Mouse (Mus musculus) embryonic facial prominence, embryonic 13.5 days (tissue): ENCODE measurements around the gene Tmem50b. TPM values are rescaled to one million over a fixed set of nuclear protein-coding genes. Genes with fewer than 3 reads are reported as not detected.
"Not testable (repeated sequence)": the region's sequence is repeated elsewhere in the genome, so short reads cannot be mapped to it uniquely, and the experiment has no call there.

Experiments
- ATAC-seq: fragments of 200-750 bp; cut with Nextera tagmentation; 2 replicates; pipeline ENCODE4 v1.8.0; 2017; ENCODE audit warnings: low read depth; ENCODE audit not compliant: insufficient number of reproducible peaks, insufficient read depth, low FRiP score, low TSS enrichment
- H3K27ac ChIP-seq: fragments of 300-500 bp; sonication (generic); 2 replicates; pipeline ENCODE4 v1.5.1; 2015; ENCODE audit warnings: moderate library complexity, mild to moderate bottlenecking, inconsistent platforms
- H3K27me3 ChIP-seq: fragments of 300-500 bp; sonication (generic); 2 replicates; pipeline ENCODE4 v1.6.1; 2015; ENCODE audit warnings: mild to moderate bottlenecking, inconsistent platforms
- H3K36me3 ChIP-seq: fragments of 300-500 bp; sonication (generic); 2 replicates; pipeline ENCODE4 v1.6.1; 2015; ENCODE audit warnings: mild to moderate bottlenecking, inconsistent platforms
- H3K4me1 ChIP-seq: fragments of 300-500 bp; sonication (generic); 2 replicates; pipeline ENCODE4 v1.6.1; 2015; ENCODE audit warnings: inconsistent platforms
- H3K4me2 ChIP-seq: fragments of 300-500 bp; sonication (generic); 2 replicates; pipeline ENCODE4 v1.6.1; 2015; ENCODE audit warnings: moderate library complexity, mild to moderate bottlenecking, inconsistent platforms
- H3K4me3 ChIP-seq: fragments of 300-500 bp; sonication (generic); 2 replicates; pipeline ENCODE4 v1.5.1; 2015; ENCODE audit warnings: mild to moderate bottlenecking, inconsistent platforms
- H3K9ac ChIP-seq: fragments of 300-500 bp; sonication (generic); 2 replicates; pipeline ENCODE4 v1.6.1; 2015; ENCODE audit warnings: mild to moderate bottlenecking, inconsistent platforms
- H3K9me3 ChIP-seq: fragments of 300-500 bp; sonication (generic); 2 replicates; pipeline ENCODE4 v1.6.1; 2016; ENCODE audit warnings: inconsistent platforms
- WGBS: fragments of 180-500 bp; shearing (Covaris S2); methylation state at CpG from one replicate; pipeline ENCODE4 v1.1.7; 2015; ENCODE audit warnings: mixed read lengths; 5-methylcytosine and 5-hydroxymethylcytosine counted together
- polyA plus RNA-seq: library from polyadenylated mRNA; unstranded; fragments of >200 nt; fragmentation: Nextera tagmentation; extraction: Ambion mirVana; gene quantifications from 2 replicates; pipeline ENCODE4 v1.2.1, GENCODE M21; 2015

Gene Tmem50b
- polyA plus RNA-seq, 1 experiment from 2014 or later: 30.7 TPM

DNA sequence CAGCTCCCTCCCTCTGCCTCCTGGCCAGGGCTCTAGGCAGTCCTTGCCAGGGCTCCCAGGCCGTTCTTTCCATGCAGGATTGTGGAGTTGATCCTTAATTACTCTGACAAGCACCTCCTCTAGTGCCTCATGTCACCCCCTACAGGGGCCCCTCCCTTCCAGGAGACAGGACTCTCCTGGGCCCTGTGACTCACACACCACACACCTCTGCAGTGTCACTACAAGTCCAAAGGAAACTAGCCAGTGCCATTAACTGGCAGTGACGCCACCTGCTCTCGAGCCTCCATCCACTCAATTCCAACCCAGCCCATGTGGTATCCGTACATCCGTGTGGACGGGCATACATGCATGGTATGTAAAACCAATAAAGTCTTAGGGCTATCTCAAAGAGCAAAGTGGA is 62.7 kb downstream of the Tmem50b start:
- 75% methylated on average over 6 of the region's 6 CpGs for WGBS
- peaks cover 10% of the 10 kb centered on the region; the same call in 1 of the 2 replicates for H3K4me1 ChIP-seq
- no peak overlapping the region for H3K4me2 ChIP-seq
- ATAC-seq: no peak
- no peak overlapping the region for H3K4me3 ChIP-seq
- H3K36me3 ChIP-seq: no peaks in the 10 kb centered on the region
- H3K9ac ChIP-seq: no peak overlapping the region
- H3K27ac ChIP-seq: no peak overlapping the region
- no peaks in the 10 kb centered on the region for H3K27me3 ChIP-seq
- no peaks in the 10 kb centered on the region for H3K9me3 ChIP-seq

DNA sequence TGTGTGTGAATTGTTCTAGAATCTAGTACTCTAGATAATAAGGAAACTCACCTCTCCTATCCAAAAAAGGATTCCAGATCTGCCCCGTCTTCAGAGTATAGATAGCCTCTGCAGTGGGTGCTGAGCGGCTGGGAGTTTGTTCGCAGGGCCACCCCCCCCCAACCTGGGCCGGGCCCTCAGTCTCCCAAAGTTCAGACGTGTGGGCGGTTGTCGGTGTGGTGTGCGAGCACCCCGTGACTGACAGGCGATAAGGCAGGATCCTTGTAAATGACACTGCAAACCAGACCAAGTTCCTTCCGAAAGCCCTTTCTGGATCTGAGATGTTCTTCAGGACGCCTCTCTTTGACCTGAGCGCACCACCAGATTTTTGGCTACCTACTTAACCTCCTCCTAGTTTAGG is 63.1 kb downstream of the Tmem50b start:
- WGBS: 51% methylated on average over 13 of the region's 13 CpGs
- H3K27me3 ChIP-seq: no peaks in the 10 kb centered on the region
- H3K9me3 ChIP-seq: no peaks in the 10 kb centered on the region

DNA sequence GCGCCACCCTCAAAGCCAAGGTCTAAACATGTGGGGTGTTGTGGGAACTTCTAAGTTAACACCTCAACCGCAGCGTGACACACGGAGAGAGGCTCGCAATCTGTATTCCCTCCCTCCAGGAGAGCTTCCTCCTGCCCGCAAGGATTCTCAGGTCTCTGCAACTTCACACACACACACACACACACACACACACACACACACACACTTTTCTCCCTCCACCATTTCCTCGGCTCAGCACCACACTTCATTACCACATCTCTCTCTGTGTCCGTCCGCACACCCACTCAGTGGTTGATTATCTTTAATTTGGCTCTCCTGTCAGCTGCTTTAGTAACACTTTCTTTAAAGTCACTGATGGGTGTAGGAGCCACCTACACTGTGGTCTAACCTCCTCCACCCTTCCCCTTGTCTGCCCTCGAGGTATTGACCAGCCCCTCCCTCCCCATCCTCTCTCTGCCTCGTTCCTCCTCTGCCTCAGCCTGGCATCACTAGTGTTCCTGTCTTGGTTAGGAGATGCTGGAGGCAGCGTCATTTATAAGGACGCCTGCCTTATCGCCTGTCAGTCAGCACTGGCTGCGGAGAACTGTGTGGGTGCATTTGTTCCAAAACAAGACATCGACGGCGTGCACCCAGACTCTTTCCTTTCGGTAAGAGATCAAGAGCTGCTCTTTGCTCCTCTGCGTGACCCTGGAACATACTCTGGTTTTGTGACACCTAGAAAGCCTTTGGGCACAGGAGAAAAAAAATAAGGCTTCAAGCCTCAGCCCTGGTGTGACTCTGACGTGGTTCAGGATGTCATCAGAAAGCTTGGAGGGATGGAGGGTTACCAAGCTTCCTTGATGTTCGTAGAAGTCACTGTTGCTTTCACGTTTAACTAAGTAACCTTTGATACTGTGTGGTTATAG is 64.3 kb downstream of the Tmem50b start:
- H3K9me3 ChIP-seq: no peaks in the 10 kb centered on the region
- H3K4me3 ChIP-seq: no peak overlapping the region
- peaks cover 5% of the 10 kb centered on the region; the same call in 1 of the 2 replicates for H3K4me1 ChIP-seq
- no peak for ATAC-seq
- H3K9ac ChIP-seq: no peak overlapping the region
- no peak overlapping the region for H3K4me2 ChIP-seq
- H3K36me3 ChIP-seq: no peaks in the 10 kb centered on the region
- no peaks in the 10 kb centered on the region for H3K27me3 ChIP-seq
- 74% methylated on average over 23 of the region's 23 CpGs for WGBS
- no peak overlapping the region for H3K27ac ChIP-seq

More for the DNA sequence above, 63.1 kb downstream of the Tmem50b start:
- Histone ChIP-seq H3K9ac (no peak overlapping the region), H3K4me3 (no peak overlapping the region), H3K4me2 (no peak overlapping the region), H3K27ac (no peak overlapping the region), H3K36me3 (no peaks in the 10 kb centered on the region), H3K4me1 (peaks cover 10% of the 10 kb centered on the region; the same call in 1 of the 2 replicates)
- no peak for ATAC-seq

DNA sequence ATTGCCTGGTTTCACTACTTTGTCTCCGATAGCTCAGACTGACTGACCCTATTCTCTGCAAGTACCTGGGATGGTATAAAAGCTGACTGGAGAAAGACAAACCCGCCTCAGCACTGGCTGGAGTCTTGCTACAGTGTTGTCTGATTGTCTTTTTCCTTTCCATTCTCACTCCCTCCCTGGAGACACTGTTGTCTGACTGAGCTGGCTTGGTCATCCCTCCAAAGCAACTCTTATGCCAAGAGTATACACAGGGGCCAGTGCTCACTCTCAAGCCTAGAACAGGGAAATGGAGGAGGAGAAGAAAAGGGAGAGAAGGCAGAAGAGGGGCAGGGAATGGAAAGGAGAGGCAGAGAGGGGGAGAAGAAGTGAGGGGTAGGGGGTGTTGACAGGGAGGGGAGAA is 65.2 kb downstream of the Tmem50b start:
- WGBS: 62% methylated on average over 2 of the region's 2 CpGs
- Histone ChIP-seq H3K36me3 (no peaks in the 10 kb centered on the region), H3K4me2 (no peak overlapping the region), H3K4me3 (no peak overlapping the region), H3K9me3 (no peaks in the 10 kb centered on the region), H3K4me1 (0 out of 2 replicates have a peak, but pooled peaks cover 3% of the 10 kb centered on the region), H3K9ac (no peak overlapping the region), H3K27ac (no peak overlapping the region), H3K27me3 (no peaks in the 10 kb centered on the region)
- ATAC-seq: no peak

DNA sequence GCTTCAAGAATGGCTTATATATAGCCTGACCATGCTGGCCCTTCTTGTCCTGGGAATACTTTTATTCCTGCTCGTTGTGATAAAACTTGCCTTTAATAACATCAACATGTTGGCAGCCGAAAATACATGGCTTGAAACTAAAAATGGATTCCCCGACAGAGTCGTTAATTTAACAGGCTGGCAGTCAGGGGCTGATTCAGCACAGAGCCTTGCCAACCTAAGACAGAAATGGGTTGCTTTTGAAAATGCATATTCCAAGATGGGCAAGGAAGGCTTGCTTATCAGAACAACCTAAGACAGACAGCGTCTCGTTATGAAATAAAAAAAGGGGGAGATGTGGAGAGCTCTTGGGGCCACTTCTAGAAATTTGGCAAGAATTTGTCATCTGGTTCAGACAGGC is 65.7 kb downstream of the Tmem50b start:
- H3K27ac ChIP-seq: no peak overlapping the region
- 80% methylated on average over 6 of the region's 6 CpGs for WGBS

DNA sequence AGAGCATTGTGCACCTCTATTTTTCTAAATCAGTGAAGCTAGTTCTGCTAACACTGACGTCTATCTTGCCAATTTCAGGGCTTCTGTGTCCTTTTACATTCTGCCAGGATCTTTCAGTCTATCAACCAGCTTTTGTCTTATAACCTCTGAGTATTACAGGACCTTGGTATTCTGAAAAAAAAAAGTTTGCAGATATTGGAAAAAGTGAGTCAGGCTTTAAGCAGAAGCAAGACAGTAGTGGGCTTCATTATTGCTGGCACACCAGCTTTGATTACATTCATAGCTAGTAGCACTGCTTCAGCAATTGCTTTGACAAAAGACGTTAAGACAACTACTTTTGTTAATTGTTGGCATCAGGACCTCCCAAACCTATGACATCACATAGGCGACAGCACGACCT is 66.8 kb downstream of the Tmem50b start:
- not testable (repeated sequence) for H3K4me3 ChIP-seq, H3K27me3 ChIP-seq, H3K9me3 ChIP-seq, H3K4me2 ChIP-seq, ATAC-seq, H3K36me3 ChIP-seq, H3K9ac ChIP-seq, H3K27ac ChIP-seq, H3K4me1 ChIP-seq
- WGBS: 81% methylated on average over 4 of the region's 4 CpGs

More for the DNA sequence above, 65.7 kb downstream of the Tmem50b start:
- no peak for ATAC-seq
- H3K4me2 ChIP-seq: no peak overlapping the region
- no peak overlapping the region for H3K9ac ChIP-seq
- H3K36me3 ChIP-seq: no peaks in the 10 kb centered on the region
- H3K4me3 ChIP-seq: no peak overlapping the region
- no peaks in the 10 kb centered on the region for H3K9me3 ChIP-seq
- H3K4me1 ChIP-seq: 0 out of 2 replicates have a peak, but pooled peaks cover 3% of the 10 kb centered on the region
- no peaks in the 10 kb centered on the region for H3K27me3 ChIP-seq

DNA sequence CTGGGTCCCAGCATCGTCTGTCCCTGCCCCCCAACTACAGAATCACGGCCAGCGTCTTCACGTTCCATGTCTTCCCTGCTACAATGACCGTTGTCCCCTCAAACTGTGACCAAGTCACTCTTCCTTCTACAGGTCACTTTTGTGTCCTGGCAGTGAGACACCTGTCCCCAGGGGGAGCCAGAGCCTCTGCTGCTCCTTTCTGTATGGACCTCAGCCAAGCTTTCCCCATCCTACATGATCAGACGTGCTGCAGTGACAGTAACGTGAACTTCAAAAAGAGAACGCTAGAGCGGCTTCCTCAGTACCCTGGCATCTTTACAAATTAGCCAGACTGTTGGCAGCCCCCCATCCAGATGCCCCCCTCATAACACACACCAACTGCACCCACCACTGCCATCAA is 69.0 kb downstream of the Tmem50b start:
- 81% methylated on average over 9 of the region's 9 CpGs for WGBS
- Histone ChIP-seq H3K27me3 (no peaks in the 10 kb centered on the region), H3K27ac (no peak overlapping the region), H3K4me3 (no peak overlapping the region), H3K4me2 (no peak overlapping the region), H3K9me3 (0 out of 2 replicates have a peak, but pooled peaks cover 3% of the 10 kb centered on the region), H3K9ac (no peak overlapping the region), H3K36me3 (no peaks in the 10 kb centered on the region), H3K4me1 (0 out of 2 replicates have a peak, but pooled peaks cover 3% of the 10 kb centered on the region)
- no peak for ATAC-seq

DNA sequence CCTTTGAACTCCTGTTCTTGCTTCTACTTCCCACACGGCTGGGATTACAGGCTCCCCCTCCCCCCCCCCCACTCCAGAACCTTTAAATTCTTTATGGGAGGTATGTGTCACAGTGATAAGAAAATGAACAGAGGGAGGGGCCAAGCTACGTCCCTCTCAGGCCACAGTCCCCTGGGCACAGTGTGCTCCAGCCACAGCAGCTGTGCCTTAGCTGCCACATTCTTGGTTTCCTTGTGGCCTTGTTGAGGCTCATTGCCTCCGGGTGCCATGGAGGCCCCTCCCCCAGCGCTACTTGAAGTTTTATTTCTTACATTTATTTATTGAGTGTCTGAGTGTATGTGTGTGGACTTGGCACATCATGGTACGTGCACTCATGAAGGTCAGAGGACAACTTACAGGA is 70.1 kb downstream of the Tmem50b start:
- Histone ChIP-seq H3K9me3 (0 out of 2 replicates have a peak, but pooled peaks cover 3% of the 10 kb centered on the region), H3K4me3 (no peak overlapping the region), H3K36me3 (no peaks in the 10 kb centered on the region), H3K4me2 (no peak overlapping the region), H3K27me3 (no peaks in the 10 kb centered on the region), H3K4me1 (0 out of 2 replicates have a peak, but pooled peaks cover 2% of the 10 kb centered on the region), H3K27ac (no peak overlapping the region), H3K9ac (no peak overlapping the region)
- ATAC-seq: no peak
- WGBS: 63% methylated on average over 5 of the region's 5 CpGs

DNA sequence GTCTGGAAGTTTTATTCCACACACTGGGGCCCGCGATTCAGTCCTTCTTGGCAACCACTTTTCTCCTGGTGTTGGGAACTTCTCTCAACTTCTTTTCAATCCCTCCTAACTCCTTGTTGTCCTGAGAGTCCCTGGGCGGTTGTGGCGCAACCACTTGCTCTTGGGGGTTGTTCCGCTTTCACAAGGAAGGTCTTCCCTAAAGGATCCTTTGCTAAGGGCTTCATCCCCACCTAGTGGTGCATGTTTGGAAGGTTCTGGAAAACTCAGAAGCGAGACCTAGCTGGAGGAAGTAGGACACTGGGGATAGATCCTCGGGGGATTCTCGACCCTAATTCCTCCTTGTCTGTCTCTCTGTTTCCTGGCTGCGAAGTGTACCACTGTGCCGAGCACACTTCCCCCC is 70.5 kb downstream of the Tmem50b start:
- Histone ChIP-seq H3K4me2 (no peak overlapping the region), H3K9ac (no peak overlapping the region), H3K27me3 (no peaks in the 10 kb centered on the region), H3K9me3 (0 out of 2 replicates have a peak, but pooled peaks cover 3% of the 10 kb centered on the region), H3K4me1 (peaks cover 3% of the 10 kb centered on the region; the same call in 1 of the 2 replicates), H3K27ac (no peak overlapping the region), H3K4me3 (no peak overlapping the region), H3K36me3 (no peaks in the 10 kb centered on the region)
- 72% methylated on average over 10 of the region's 10 CpGs for WGBS
- no peak for ATAC-seq

DNA sequence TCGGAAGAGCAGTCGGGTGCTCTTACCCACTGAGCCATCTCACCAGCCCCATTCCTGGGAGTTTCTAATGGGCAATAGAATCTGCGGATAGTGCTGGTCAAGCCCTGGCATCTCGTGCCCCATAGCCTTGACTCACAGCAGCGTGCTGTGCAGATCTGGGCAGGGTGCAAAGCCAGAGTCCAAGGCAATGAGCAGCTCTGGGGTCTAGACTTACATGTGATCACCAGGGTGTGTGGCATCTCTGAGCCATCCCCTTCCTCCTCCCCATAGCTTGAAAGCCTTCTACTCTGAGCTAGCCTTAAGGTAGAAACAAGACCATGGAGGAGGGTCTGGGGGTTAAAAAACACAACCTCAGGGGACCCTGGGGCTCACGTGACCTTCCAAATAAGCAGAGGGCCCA is 71.3 kb downstream of the Tmem50b start:
- H3K9ac ChIP-seq: no peak overlapping the region
- 0 out of 2 replicates have a peak, but pooled peaks cover 3% of the 10 kb centered on the region for H3K9me3 ChIP-seq
- H3K4me2 ChIP-seq: no peak overlapping the region
- H3K4me1 ChIP-seq: peaks cover 6% of the 10 kb centered on the region; the same call in 1 of the 2 replicates
- H3K4me3 ChIP-seq: no peak overlapping the region
- no peaks in the 10 kb centered on the region for H3K27me3 ChIP-seq
- no peak overlapping the region for H3K27ac ChIP-seq
- 92% methylated on average over 6 of the region's 6 CpGs for WGBS
- H3K36me3 ChIP-seq: no peaks in the 10 kb centered on the region
- no peak for ATAC-seq
